Mouse (Mus musculus) c-Kit-negative CD71-positive TER-119-positive erythroid progenitor cells, embryonic 14.5 days (primary cell): Measurements from ENCODE around the gene Olfr867.

Experiments
- DNase-seq: peaks from one replicate; pipeline ENCODE4 v3.0.0-alpha.2; 2013; ENCODE audit warnings: low read depth, low spot score

Olfr867 gene

DNA sequence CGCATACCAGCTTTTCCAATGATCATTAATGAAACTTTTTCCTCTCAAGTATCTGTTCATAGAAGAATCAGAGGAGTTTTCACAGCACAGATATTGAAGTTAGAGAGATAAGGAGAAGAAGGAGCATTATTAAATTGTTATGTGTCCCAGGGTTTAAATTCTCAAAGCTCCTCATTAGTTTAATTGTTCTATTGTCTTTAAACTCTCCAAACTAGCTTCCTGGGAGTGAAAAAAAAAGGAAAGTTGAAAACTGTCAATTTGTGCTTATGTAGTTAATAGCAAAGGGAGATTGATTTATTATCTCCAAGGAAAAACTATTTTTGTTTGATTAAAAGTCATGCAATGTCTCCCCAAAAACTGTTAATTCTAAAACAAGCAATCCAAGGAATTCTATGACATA lies at the start of gene Olfr867:
Gene Olfr867, minus strand, starts transcription at position 101 of the 400 bp plus-strand sequence.
- no peak for DNase-seq

GRCm38 (mm10) chr9:20098326-20098725 lies 41.0 kb upstream of the Olfr867 start, which contains the start of gene Olfr868:
Gene Olfr868, plus strand, starts transcription at chr9:20098626.
- no peak for DNase-seq

- DNase-seq: no peak
Observed at GRCm38 (mm10) chr9:20073523-20074177, 16.3 kb upstream of the Olfr867 start.

- no peak for DNase-seq
Observed at GRCm38 (mm10) chr9:20071291-20071690, 13.9 kb upstream of the Olfr867 start.

- DNase-seq: no peak
Observed at GRCm38 (mm10) chr9:20070236-20070635, 12.9 kb upstream of the Olfr867 start.

DNA sequence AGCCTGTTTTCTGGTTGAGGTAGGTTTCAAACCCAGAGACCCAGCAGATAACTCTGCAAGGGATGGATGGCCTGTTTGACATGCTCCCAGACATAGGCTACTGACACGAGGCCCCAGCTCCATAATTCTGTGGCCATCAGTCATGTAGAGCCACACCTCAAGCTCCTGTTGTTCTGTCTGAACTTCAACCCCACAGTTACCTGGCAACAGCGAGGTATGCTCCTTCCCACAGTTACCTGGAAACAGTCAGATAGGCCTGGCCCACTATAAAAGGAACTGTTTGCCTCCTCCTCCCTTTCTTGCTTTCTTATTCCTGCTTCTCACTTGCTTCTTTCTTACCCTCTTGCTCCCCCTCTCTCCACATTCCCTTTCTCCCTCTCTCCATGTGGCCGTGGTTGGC lies 9.4 kb downstream of the Olfr867 start:
- no peak for DNase-seq

DNA sequence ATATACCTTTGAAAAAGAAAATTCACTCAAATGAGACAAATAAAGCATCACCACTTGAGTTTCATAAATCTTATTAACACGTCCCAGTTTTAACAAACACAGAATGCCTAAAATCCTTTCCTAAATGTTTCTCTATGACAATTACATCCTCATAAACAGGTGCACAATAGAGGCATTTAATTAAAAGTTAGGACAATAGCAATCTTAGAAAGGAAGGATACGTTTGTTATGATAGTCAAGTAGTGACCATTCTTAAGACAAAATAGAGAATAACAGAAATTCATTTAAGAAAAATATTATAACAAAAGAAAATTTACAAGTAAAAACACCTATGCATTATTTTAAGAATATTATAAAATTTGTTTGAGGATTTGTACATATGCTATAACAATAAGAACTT lies 29.4 kb downstream of the Olfr867 start, which contains the start of gene Olfr866:
Gene Olfr866, minus strand, starts transcription at position 101 of the 400 bp plus-strand sequence.
- no peak for DNase-seq
